Mouse (Mus musculus) adrenal gland, adult (tissue): Measurements from ENCODE around the gene Znhit2.

Source experiments
- DNase-seq, 2 experiments: peaks; one replicate each; pipeline ENCODE4 v3.0.0; 2022 to 2023; ENCODE audit warnings: low spot score in 1 of 2; ENCODE audit not compliant: inconsistent age in 2 of 2

Znhit2 gene

DNA sequence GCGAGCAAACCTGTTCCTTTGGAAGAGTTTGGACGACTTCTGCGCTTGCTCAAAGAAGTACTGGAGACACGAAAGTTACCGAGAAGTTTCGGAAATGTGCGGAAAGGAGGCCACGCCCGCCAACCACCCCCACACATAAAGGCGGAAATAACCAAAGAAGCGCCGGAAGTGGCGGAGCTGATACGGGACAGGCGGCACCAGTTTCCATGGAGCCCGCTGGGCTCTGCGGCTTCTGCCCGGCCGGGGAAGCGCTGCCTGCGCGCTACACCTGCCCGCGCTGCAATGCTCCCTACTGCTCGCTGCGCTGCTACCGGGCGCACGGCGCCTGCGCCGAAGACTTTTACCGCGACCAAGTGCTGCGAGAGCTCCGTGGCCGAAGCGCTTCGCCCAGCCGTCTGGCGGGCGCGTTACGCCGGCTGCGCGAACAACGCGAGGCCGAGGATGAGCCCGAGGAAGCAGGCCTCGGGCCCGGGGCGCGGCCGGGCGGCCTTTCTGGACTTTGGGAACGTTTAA lies at the start of gene Znhit2:
TSS of gene Znhit2 (plus strand) at position 172 of the 513 bp plus-strand sequence.
- DNase-seq: peak; percentile 96 to 98

DNA sequence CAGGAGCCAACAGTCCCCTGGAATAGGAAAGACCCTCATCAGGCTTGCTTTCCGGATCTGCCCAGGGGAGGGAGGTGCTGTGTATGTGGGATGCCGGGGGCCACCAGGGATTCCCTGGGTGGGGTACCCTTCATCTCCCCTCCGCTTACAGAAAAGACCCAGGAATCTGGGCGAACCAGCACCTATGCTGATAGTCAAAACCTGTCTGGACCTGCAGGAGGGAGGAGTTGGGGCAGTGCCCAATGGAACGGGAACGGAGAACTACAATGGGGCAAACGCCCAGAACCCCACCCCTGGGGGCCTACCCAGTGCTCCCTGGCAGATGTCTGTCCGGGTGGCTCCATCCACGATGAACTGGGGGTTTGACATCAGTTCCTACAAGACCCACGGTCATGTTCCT lies 47.3 kb upstream of the Znhit2 start:
- no peak for DNase-seq

DNA sequence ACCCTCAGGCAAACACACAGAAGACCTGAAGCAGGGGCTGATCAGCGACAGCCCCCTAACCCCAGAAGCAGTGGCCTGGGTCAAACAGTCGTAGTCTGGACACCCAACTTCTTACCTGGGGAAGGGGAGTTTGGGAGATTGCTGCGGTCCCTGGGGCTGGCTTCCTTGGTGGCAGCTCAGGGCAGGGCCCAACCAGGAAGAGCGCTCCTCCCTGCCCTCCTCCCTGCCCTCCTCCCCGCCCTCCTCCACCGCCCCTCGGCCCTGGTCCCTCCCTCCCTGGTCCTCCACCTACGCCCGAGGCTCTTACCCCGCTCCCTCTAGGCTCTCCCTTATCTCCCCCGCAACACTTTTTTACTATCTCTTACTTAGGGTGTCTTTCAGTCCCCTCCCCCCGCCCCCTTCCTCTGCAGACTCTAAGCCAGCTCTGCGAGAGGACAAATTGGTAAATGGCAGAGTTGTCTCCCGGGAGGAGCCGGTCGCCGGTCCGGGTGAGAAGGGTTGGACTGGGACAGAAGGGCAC lies 45.9 kb upstream of the Znhit2 start:
- DNase-seq: peak; percentile 63 to 85

DNA sequence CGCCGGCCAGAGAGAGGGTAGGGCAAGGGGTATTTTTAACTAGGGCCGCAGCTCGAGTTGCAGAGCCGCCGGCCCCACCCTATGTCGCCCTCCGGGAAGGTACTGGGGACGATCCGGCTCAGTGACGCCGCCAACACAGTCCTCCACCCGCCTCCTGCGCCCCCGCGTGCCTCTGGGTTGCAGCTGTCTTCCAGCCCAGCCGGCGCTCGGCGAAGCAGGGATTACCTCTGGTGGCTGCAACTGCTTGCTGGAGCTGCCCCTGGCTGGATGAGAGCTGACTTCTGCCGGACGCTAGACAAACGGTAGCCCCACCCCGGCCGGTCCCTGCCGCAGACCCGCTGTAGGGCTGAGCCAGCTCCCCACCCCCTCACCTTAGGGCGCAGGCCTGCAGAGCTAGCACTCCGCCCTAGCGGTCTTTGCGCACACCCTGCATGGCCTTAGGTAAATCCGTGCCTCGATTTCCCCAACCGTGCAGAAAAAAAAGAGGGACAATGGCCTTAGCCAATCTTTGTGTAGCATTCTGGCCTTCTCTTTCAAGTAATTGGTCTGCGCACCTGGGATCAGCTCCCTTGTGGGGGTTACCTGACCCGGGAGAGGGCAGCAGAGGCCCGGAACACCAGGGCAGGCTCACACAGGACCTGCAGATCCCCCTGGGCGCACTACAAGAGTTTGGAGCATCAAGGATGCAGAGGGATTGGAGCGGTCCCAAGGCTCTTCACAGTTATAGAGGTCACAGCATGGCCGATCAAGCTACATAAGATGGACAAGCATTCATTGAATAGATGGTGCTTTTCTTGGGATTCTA lies 45.3 kb upstream of the Znhit2 start, which contains the start of gene Capn1:
TSS of gene Capn1 (minus strand) at position 387 of the 805 bp plus-strand sequence.
- DNase-seq: peak; percentile 80 to 93

DNA sequence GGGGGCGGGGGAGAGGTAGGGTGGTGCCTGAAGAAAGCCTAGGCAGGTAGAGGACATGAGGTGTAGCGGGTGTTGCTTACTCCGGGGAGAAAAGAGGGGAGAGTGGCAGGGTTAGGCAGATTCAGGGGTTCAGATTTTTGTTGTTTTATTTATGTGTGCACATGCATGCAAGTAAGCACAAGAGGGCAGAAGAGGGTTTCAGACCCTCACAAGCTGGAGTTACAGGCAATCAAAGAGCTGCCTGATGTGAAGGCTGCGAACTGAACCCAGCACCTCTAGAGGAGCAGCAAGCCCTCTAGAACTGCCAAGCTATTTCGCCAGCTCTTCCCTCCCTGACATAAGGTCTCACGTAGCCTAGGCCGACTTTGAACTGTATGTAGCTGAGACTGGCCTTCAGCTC lies 44.5 kb upstream of the Znhit2 start:
- no peak for DNase-seq

DNA sequence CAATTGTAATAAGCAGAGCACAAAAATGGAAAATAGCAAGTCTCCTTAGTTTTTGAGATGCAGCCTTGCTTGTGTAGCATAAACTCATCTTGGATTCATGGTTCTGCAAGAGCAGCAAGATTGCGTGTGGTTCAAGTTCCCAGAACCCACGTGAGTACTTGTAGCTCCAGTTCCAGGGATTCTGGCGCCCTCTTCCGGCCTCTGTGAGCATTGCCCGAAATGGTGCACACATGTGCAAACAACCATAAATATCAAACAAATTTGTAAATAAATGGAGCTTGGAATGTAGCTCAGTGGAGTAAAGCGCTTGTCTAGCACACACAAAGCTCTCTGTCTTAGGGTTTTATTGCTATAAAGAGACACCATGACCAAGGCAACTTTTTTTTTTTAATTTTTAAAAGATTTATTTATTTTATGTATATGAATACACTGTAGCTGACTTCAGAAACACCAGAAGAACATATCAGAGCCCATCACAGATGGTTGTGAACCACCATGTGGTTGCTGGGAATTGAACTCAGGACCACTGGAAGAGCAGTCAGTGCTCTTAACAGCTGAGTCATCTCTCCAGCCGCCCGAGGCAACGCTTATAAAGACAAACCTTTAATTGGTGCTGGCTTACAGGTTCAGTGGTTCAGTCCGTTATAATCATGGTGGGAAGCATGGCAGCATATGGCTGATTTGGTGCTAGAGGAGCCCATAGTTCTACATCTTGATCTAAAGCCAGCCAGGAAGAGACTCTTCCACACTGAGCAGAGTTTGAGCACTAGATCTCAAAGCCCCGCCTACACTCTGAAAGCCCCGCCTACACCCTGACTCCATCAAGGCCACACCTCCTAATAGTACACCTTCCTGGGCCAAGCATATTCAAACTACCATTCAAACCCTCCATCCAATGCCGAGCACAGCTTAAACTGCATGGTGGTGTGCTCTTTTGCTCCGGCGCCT lies 42.6 kb upstream of the Znhit2 start:
- DNase-seq: peak; percentile 83 to 95

DNA sequence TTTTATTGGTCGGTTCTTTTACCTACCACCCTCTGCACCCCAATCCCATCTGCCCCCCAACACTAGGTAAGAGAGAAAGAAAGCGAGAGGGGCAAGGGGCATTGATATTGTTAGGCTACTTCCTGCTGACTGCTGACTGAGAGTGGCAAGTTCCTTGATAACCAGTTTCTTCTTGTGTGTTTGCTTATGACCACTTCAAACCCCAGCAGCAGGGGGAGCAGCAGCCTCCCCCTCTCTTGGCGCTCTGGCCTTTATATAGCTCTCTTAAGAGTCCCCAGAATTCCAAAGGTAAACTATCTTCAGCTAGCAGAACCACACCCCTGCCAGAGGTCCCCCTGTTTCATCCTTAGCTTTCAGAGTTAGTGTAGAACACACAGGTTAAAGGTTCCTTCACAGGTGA lies 40.7 kb upstream of the Znhit2 start:
- no peak for DNase-seq

DNA sequence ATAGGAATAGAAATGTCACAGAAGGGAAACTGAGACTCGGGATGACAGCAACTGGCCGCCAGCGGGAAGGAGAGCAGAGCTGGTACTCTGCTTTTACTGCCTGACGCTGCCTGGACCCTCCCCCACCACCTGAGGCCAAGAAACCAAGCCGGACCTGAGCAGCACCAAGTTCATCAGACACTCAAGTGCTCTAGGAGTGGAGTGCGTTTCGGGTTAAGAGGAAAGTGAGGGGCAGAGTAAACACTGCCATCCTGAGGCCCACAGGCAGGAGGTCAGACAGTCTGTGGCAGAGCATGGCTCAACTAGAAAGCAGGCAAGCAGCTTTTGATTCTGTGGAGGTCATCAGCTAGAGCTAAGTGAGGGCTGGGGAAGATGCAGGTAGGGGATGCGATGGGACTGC lies 37.9 kb upstream of the Znhit2 start:
- DNase-seq: no peak

DNA sequence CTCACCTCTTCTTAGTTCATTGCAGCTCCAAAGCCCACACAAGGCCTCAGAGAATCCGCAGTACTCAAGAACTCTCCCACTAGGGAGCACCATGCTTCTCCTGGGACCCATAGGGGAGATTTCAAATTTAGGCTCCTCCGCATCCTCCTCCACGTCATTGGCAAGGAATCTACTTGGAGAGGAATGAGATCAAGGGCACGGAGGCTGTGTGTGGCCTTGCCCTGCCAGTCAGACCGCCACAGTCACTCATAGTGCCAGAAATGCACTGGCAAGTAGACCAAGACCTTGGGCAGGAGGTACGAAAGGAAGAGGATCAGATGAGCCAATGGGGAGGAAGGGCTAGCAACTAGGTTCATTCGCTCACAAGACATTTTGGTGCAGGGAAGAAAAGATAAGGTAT lies 37.1 kb upstream of the Znhit2 start:
- peak; percentile 87 to 91 for DNase-seq

DNA sequence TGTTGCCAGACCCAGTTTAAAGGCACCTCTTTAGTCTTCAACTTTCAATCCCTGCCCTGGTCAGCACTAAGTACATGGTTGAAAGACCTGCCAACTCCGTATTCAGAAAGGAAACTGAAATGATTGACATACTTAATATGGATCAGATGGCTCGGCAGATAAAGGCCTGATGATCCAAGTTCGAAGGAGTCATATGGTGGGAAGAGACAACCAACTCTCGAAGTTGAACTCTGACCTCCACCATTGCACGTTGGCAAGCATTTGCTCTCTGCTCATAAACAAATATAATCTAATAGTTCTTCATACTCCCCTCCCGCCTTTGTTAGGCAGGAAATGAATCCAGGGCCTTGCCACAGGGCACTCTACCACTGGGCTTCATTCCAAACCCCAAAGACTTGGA lies 32.0 kb upstream of the Znhit2 start:
- no peak for DNase-seq

DNA sequence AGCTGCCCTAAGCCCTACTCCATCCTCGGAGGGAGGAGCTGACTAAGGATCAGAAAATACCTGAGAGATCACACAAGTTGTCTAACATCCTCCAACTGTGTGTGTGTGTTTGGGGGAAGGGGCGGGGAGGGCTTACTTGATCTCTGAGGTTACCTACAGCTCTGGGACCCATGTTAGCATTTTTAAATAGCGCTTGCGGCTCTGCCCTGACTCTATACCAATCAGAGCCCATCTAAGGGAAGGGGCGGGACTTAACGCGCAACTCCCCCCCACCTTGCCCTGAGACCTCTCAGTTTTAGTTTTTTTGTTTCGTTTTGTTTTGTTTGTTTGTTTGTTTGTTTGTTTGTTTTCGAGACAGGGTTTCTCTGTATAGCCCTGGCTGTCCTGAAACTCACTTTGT lies 31.6 kb upstream of the Znhit2 start:
- DNase-seq: no peak

DNA sequence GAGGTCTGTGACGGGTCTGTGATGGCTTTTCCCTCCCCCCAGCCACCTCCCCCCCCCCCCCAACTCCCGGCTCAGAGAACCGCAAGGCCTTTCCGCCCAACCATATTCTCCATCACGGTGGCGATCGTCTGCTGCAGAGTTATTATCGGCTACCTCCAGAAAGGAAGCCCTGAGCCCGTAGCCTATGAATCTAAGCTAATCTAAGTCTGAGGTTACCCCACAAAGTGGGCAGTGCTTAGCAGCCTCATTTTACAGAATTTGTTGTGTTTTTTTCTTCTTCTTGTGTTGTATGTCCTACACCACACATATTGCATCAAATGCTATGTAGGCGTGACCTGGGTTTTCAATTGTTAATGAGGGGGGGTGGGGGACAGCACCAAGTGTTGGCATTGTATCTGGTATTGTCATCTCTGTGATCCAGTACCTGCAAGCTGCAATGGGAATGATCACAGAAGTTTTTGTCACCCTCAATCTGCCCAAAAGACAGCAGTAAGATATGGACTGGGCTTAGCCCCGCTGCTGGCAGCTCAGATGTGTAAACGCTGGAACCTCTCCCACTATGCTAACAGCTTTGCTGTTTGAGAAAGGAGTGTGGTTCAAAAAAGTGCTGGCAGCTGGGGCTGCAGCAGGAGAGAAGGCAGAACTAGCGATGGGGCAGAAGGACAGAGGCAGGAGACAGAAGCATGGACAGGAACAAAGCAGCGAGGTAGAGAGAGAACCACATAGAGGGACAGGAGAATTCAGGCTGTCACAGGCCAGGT lies 30.3 kb upstream of the Znhit2 start:
- DNase-seq: no peak

DNA sequence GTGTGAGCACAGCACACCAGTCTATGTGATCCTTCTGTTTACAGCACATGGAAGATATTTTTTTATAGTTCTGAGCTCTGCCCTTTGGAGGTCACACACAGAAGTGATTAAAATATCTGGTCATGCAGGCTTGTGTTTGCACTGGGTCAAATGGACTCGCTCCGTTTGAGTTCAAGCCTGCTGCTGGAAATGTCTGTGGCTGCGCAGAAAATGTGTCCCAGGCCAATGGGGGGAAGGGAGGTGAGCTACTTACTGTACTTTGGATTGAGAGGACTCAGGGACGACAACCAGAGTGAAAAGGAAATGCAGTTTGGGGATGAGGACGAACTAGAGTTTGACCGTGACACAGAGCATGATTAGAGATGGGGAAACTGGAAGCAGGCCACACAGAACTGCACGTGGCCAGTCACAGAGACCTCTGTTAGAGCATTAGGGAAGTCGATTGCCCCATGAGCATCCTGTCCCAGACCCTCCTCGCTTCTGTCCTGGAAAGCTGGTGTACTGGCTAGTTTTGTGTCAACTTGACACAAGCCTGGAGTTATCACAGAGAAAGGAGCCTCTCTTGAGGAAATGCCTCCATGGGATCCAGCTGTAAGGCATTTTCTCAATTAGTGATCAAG lies 24.9 kb upstream of the Znhit2 start:
- DNase-seq: no peak

DNA sequence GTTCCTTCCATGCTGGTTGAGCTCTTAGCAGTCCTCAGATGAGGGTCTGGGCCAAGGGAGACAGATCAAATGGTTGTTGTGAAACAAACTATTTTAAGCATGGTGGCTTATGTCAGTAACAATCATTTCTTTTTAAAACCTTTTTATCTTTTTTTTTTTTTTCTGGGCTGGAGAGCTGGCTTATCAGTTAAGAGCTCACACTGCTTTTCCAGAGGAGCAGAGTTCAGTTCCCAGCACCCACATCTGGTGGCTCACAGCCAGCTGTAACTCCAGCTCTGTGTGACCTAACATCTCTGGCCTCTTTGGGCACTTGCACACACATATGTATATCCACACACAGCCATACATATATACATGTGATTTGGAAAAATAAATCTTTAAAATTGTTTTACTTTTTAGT lies 23.3 kb upstream of the Znhit2 start:
- no peak for DNase-seq

DNA sequence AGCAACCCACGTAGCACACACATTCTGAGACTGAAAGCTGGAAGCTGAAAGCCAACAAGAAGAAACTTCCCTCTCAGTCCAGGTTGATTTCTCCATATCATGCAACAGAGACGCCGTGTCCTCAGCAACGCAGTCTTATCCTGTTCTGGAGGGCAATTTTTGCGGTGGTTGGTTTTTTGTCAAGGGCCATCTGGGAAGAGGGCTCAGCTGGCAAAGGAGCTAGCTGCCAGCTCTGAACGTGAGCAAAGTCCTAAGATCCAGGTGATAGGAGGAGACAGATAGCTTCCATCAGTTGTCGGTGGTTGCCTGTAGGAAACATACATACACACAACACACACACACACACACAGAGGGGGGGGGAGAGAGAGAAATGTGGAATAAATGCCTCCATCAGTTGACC lies 22.7 kb upstream of the Znhit2 start:
- no peak for DNase-seq

DNA sequence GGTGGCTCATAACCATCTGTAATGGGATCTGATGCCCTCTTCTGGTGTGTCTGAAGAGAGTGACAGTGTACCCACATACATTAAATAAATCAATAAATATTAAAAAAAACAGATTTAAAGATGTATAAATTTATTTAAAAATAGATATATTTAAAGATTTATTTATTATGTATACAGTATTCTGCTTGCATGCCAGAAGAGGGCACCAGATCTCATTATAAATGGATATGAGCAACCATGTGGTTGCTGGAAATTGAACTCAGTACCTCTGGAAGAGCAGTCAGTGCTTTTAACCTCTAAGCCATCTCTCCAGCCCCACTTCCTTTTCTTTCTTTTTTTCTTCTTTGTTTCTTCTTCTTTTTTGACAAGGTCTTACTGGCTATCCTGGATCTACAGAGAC lies 21.0 kb upstream of the Znhit2 start:
- DNase-seq: no peak

DNA sequence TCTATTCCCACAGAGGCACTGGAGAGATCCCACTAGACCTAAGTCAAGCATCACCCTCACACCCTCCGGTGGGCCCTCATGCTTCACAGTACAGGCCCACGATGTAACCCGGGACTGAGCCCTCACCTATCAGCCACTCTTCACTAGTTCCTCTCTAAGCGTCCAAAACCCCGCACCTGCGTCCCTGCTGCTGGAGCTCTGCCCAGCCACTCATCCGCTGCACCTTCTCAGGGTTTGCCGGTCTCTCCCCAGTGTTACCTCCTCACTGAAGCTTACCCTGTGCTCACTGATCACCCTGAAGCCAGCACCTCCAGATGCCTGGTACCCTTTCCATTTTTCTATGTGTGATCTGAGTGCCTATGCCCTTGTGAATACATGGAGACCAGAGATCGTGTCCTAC lies 18.7 kb upstream of the Znhit2 start:
- peak in 1 of 2 experiments; percentile 24 for DNase-seq

DNA sequence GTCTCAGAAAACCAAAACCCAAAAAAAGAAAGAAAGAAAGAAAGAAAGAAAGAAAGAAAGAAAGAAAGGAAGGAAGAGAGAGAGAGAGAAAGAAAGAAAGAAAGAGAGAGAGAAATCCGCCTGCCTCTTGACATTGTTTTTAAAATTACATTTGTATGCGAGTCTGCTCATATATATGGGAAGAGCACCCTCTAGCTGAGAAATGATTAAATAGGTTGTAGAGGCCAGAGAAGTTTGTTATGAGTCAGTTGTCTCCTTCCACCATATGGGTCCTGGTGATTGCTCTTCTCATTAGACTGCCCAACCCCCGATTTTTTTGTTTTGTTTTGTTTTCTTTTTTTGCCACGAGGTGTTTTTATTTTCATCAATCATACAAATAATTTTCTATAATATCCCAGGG lies 16.9 kb upstream of the Znhit2 start:
- DNase-seq: peak in 1 of 2 experiments; percentile 41

DNA sequence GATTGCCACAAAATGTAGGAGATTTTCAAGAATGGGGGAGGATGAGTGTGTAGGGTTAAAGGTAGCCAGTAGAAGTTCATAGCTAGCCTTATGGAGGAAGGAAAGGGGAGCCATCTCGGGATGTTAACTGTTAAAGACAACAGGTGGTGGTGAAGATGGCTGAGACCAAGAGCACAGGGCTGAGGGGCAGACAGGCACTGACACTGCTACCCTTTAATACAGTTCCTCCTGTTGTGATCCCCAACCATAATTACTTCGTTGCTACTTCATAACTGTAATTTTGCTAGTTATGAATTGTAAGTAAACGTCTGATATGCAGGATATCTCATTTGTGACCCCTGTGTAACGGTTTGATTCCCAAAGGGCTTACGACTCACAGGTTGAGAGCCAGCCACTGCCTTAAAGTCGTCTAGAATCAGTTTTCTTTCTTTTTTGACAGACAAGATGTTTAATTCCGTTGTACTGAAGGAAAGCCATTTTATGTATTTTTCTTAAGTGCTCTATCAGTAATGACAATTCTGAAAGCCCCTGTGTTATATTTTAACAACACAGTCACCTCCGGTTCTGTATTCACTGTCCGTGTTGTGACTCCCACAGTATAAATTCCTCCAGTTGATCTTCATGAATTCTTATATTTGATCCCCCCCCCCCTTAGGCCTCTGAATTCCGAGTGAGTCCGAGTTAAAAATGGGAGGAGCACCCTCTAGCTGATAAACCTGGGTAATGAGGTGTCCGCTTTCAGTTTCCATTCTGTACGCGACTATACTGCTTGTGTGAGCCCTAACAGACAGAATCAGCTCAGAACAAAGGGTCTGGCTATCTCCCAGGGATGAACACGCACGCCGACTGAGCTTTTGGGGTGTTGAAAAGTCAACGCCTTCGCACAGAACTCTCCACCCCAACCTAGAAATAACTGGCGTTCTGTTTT lies 15.4 kb upstream of the Znhit2 start:
- DNase-seq: peak in 1 of 2 experiments; percentile 54
